Mouse (Mus musculus) cerebellum, adult 2 months (tissue): Measurements from ENCODE around the gene Akap10. TPM values are rescaled to one million over a fixed set of nuclear protein-coding genes. Genes with fewer than 3 reads are reported as not detected.
"Not testable (repeated sequence)": the region's sequence is repeated elsewhere in the genome, so short reads cannot be mapped to it uniquely, and the experiment has no call there.

Experiments used
- DNase-seq, 2 experiments: peaks; one replicate each; pipeline ENCODE4 v3.0.0; 2021
- H3K27ac ChIP-seq: fragments of 200-500 bp; 2 replicates; pipeline ENCODE4 v1.5.1; 2012; ENCODE audit warnings: low read length, control low read depth, inconsistent platforms; ENCODE audit not compliant: insufficient read depth
- H3K27me3 ChIP-seq: fragments of 200-500 bp; 2 replicates; pipeline ENCODE4 v1.6.1; 2012; ENCODE audit warnings: inconsistent platforms, mild to moderate bottlenecking, low read length, moderate library complexity; ENCODE audit not compliant: control insufficient read depth, insufficient read depth
- H3K4me1 ChIP-seq: fragments of 200-500 bp; 2 replicates; pipeline ENCODE4 v1.6.1; 2011; ENCODE audit warnings: low read length; ENCODE audit not compliant: control insufficient read depth, insufficient read depth
- H3K4me3 ChIP-seq: fragments of 200-500 bp; replicated peaks from 2 replicates; pipeline ENCODE3; 2011; ENCODE audit warnings: mild to moderate bottlenecking, low read depth, low read length, control low read depth; ENCODE audit not compliant: insufficient read depth
- CTCF ChIP-seq: fragments of 200-500 bp; IDR thresholded peaks from 2 replicates; pipeline ENCODE4 v1.5.1; 2011; ENCODE audit warnings: low read depth, mild to moderate bottlenecking, control low read depth, low read length, moderate library complexity, borderline replicate concordance; ENCODE audit not compliant: insufficient read depth
- POLR2A ChIP-seq: fragments of 200-500 bp; IDR thresholded peaks from 2 replicates; pipeline ENCODE4 v1.6.1; 2011; ENCODE audit warnings: low read length, control low read depth, borderline replicate concordance; ENCODE audit not compliant: insufficient read depth
- WGBS: fragments of 180-500 bp; shearing (Covaris S2); methylation state at CpG from one replicate; pipeline ENCODE4 v1.1.7; 2018; 5-methylcytosine and 5-hydroxymethylcytosine counted together
- polyA plus RNA-seq: library from polyadenylated mRNA; depleted of rRNA; stranded (reverse); fragments of >200 nt; gene quantifications from 2 replicates; pipeline ENCODE4 v1.2.3, GENCODE M21; 2012; rRNA removed

The Akap10 gene
- polyA plus RNA-seq, 1 experiment: 17.1 TPM

DNA sequence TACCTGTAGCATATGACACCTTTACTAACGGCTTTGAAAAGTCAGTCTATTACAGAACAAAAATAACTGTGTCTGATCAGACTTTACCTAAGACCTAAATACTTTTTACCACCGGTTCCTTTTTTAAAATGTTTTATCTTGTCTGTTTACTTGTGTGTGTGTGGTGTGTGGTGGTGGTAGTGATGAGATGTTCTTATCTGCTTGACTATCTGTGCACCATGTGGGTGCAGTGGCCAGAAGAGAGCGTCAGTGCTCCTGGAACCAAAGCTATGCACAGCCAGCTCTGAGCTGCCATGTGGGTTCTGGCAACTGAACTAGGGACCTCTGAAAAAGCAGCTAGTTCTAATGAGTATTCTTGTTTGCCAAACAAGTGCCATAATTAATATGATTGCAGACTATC lies 78.9 kb downstream of the Akap10 start:
- peaks cover 3% of the 10 kb centered on the region; the same call in 1 of the 2 replicates for H3K4me1 ChIP-seq
- no peak for DNase-seq
- TF ChIP-seq CTCF: no peak
- no peak for TF ChIP-seq POLR2A
- WGBS: 69% methylated on average over 3 of the region's 3 CpGs
- H3K27me3 ChIP-seq: no peaks in the 10 kb centered on the region
- no peak overlapping the region for H3K4me3 ChIP-seq
- no peak overlapping the region for H3K27ac ChIP-seq

DNA sequence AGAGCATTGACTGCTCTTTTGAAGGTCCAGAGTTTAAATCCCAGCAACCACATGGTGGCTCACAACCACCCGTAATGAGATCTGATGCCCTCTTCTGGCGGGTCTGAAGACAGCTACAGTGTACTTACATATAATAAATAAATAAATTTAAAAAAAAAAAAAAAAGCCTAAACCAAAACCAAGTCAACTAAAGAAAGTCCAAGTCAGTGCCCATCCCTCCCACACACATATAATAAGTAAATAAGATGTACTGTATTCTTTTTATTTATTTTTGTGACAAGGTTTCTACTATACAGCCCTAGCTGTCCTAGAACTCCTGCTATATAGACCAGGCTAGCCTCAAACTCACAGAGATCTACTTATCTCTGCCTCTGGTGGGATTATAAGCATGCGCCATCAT lies 89.4 kb downstream of the Akap10 start:
- not testable (repeated sequence) for H3K4me1 ChIP-seq, H3K27ac ChIP-seq, H3K27me3 ChIP-seq, DNase-seq, H3K4me3 ChIP-seq
- WGBS: 68% methylated on average over 3 of the region's 3 CpGs

DNA sequence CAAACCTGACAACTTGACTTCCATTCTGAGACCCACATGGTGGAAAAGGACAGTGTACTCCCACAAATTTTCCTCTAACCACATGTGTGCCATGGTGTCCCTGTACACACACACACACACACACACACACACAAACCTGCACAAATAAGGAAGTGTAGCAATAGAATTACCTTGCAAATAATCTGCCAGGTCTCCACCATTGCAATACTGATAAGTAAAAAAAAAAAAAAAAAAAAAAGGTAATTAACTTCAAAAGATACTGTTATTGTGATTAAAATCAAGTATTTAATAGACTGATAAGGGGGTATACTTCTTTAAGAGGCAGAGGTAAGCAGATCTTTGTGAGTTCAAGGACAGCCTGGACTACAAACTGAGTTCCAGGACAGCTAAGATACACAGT lies 90.1 kb downstream of the Akap10 start:
- Histone ChIP-seq H3K27ac (no peak overlapping the region), H3K27me3 (no peaks in the 10 kb centered on the region), H3K4me1 (no peaks in the 10 kb centered on the region), H3K4me3 (no peak overlapping the region)
- TF ChIP-seq POLR2A (no peak), CTCF (no peak)
- DNase-seq: no peak

DNA sequence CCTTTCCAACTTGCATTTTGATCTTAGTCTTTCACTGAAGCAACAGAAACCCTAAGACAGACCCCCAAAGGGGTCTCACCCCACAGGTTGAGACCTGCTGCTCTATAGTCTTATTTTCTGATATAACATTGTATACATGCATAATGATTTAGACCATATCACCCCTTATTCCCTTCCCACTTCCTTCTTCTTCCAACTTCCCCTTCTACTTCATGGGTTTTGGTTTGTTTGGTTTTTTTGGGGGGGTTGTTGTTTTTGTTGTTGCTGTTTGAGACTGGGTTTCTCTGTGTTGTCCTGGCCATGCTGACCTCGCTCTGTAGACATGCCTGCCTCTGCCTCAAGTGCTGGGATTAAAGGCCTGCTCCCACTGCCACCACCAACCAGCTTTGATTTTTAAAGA lies 90.9 kb downstream of the Akap10 start:
- TF ChIP-seq POLR2A (no peak), CTCF (no peak)
- no peak overlapping the region for H3K4me3 ChIP-seq
- WGBS: 94% methylated on average over 1 of the region's 1 CpGs
- H3K27ac ChIP-seq: no peak overlapping the region
- no peaks in the 10 kb centered on the region for H3K4me1 ChIP-seq
- H3K27me3 ChIP-seq: no peaks in the 10 kb centered on the region
- DNase-seq: no peak

Other genes with a start within 250 kb of the Akap10 start
- gene Fam83g, start 246.2 kb downstream of the Akap10 start, polyA plus RNA-seq: 0.08 and 0.11 TPM in 2 replicates
- gene Slc5a10, start 209.4 kb downstream of the Akap10 start, polyA plus RNA-seq: 0.05 and 0.07 TPM in 2 replicates
- gene Prpsap2, start 168.2 kb downstream of the Akap10 start, polyA plus RNA-seq: 41.1 and 47.1 TPM in 2 replicates
- 45.4 and 47.5 TPM in 2 replicates for gene Ulk2, start 75.2 kb downstream of the Akap10 start, polyA plus RNA-seq
- gene Specc1, start 26.5 kb upstream of the Akap10 start, polyA plus RNA-seq: 79.7 and 80.4 TPM in 2 replicates